Mouse (Mus musculus) kidney, postnatal 10 days (tissue): Measurements from ENCODE around the gene Mical3.

Experiments
- DNase-seq: peaks from one replicate; pipeline ENCODE4 v3.0.0; 2021; ENCODE audit warnings: mixed read lengths

Gene Mical3

DNA sequence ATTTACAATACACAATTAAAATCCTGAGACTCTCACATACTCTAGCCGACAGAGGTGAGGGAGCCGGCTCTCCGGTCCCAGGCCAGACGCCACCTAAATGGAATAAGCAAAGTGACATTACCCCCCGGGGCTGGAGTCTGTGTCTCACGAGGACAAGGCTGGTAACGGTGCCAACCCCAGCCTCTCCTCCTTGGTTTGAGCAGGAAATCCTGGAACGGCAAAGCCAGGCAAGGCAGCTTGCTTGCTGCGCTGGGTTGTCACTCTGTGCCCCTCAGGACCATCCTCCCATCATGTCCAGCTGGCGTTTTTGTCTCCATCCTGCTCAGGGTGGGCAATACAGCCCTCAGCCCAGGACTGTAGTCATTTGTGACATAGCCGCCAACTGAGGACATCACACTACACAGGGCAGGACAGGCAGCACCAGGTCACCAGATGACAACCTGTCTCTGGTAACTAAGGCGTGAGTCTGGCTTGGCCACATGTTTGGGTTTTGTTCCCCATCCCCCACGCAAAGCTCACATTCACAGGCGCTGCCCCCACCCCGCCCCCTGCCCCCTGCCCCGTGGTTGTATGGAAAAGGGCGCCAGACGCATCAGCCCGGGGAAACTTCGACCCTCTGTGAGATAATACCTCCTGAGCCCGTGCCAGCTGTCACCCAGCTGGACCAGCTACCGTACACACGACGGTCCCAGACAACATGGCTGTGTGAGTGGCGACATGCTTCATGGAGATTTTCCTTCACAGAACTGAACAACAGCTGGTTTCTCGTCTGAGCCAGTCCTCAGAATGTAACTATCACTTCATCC is 49.3 kb downstream of the Mical3 start:
- DNase-seq, result no peak

GRCm38 (mm10) chr6:121078175-121078574 is 52.6 kb downstream of the Mical3 start:
- no peak for DNase-seq

DNA sequence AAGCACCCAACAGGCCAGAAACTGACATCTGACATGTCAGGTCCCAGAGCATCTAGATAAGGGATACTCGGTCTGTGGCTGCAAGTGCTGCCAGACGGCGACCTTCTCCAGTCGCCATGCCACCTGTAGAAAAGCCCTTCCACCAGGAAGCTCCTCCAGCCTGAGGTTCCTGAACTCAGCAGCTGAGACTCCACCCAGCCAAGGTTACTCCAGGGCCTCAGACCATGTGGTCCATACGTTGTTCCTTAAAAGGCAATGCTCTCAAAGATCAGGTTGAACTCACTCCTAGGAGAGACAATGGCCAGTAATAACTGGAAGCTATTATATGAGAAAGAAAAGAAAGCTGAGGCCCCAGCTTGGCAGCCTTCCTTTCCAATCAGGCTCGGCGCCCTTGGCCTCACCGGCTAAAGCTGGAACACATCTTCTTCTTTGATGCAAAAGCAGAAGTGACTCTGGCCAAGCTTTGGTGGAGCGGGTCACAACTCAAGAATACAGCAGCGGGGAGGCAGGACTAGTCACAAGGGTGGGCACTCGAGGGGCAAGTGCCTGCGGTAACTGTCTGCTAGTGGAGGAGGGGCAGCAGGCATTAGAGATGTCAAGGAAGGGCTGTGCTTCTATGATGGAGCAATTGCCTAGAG is 53.8 kb downstream of the Mical3 start:
- no peak for DNase-seq

DNA sequence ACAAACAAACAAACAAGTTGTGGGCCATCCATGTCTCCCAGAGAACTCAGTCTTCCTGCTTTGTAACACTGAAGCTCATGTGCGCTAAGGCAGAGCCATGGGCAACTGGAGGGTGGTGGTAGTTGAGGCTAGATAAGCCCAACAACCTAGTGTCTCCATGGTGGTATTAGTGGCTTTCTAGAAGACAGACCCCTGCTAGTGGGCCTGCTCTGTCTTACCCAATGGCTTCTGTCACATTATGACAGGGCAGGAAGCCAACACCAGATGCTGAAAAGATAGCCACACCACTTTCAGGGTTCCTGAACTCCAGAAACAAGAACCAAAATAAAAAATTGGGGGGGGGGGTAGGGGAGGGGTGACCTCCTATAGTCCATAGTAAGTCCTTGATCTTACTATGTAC is 55.0 kb downstream of the Mical3 start:
- no peak for DNase-seq

DNA sequence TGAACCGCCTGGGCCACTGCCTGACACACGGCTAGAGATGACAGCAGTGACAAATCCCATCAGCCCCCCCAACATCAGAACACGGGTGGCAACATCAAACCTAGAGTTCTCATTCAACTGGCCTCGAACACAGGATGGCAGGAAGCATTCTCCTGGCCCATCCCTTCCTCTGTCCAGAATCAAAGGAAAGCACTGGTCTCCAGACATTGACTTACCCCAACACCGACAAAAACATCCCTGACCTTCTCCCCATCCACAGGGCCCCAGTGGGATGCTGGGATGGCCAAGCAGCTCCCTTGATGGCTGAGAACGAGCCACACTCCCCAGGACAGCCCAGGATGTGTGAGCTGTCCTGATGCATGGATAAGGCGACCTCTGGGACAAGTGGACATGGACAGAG is 57.5 kb downstream of the Mical3 start:
- no peak for DNase-seq

DNA sequence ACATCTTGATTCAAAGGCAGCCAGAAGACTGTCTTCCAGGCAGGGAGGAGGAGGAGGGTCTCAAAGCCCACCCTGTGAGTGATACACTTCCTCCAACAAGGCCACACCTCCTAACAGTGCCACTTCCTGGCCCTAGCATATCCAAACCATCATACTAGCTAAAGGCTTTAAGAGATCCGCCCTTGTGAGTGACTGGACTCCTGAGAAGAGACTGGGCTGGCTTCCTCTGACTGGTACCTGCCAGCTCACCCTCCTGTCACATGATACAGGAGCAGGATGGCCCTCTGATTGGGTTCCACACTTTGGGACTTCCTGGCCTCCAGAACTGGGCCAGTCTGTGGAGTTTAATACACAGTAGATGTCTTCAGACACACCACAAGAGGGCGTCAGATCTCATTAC is 58.2 kb downstream of the Mical3 start:
- DNase-seq, result no peak

GRCm38 (mm10) chr6:121070584-121071230 is 60.1 kb downstream of the Mical3 start:
- DNase-seq, result no peak

DNA sequence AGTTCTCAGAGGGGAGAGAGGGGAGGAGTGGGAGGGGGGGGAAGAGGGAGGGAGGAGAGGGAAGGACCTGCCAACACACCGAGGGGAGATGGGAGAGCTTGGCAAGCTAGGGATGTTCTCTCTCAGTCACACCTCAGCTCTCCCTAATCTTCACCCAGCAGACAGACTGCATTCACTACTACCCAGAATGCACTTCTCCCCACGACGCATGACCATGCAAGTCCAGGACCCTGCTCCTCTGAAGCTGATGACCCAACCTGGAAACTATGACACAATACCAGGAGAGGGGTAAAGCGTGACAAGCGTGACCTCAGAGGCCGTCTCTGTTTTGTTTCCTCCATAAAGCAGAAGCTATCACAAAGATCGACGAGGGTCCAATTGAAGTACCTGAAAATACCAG is 61.6 kb downstream of the Mical3 start:
- no peak for DNase-seq

DNA sequence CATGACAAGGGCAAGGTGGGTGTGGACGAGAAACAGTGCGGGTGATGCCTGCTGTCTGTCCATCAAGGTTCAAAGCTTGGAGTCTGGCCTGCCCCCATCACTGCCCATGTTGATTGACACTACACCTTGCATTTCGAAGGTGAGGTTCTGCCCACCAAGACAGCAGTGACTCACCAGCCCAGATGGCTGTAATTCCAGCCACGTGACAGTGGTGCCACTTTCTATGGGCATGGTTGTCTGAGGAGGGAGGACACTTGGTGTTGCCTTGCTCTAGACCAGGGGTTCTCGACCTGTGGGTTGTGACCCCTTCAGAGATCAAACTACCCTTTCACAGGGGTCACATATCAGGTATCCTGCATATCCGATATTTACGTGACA is 62.7 kb downstream of the Mical3 start:
- DNase-seq, result no peak

GRCm38 (mm10) chr6:121067426-121068086 is 63.2 kb downstream of the Mical3 start:
- peak; percentile 74 for DNase-seq

GRCm38 (mm10) chr6:121066761-121067160 is 64.0 kb downstream of the Mical3 start:
- no peak for DNase-seq

- DNase-seq, result peak; percentile 65
These were observed 66.3 kb downstream of the Mical3 start for GRCm38 (mm10) chr6:121064356-121065015.

DNA sequence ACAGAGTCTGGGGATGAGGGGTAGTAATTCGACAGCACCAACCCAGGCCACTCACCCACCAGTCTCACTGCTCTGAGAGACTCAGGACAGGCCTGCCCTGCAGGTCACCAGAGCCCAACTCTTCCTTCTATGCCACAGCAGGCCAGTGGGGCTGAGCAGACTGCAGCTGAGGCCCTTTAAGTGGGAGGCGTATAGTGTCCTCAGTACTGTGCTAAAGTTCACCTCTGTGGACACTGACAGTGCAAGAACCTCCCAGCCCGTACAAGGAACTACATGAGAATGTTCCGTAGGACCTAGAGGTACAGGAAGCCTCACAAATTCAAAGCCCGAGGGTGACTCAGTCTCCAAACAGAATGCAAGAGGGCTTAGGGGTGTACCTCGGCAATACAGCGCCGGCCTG is 67.0 kb downstream of the Mical3 start:
- peak; percentile 50 for DNase-seq

GRCm38 (mm10) chr6:121062891-121063408 is 67.8 kb downstream of the Mical3 start:
- peak; percentile 57 for DNase-seq

DNA sequence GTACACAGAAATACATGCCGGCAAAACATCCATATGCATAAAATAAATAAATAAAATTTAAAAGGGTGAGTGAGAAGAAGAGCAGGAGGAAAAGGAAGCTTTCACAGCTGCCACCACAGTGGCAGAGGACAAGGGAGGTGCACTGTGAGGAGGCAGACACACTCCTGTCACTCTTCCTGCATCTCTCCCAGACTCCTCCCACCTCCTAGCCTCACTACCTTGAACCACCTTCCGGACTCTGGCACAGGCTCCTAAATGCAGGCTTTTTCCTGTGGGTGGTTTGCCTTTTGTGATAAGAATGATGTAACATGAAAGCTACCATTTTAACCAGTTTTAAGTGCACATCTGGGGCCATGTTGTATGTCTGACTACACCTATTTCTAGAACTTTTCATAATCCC is 72.8 kb downstream of the Mical3 start:
- no peak for DNase-seq

- DNase-seq, result no peak
These were observed 73.4 kb downstream of the Mical3 start for GRCm38 (mm10) chr6:121057181-121057956.

- DNase-seq, result no peak
These were observed 75.3 kb downstream of the Mical3 start for GRCm38 (mm10) chr6:121055496-121055895.

DNA sequence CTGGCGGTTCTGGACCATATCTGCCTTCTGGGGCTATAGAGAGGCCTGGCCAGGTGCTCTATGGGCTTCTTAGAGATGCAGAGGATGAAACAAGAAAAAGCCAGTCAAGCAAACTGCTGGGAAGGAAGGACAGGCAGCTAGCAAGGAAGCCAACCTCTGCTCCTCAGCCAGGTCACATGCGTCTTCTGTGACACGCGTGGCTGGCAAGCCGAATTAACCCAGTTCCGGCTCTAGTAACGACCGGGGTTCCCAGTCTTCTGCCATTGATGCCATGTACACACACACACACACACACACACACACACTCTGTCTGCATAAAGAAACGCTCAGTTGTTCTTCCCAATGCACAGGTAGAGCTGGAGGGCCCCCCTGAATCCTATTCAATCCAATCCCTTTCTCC is 75.9 kb downstream of the Mical3 start:
- DNase-seq, result no peak

DNA sequence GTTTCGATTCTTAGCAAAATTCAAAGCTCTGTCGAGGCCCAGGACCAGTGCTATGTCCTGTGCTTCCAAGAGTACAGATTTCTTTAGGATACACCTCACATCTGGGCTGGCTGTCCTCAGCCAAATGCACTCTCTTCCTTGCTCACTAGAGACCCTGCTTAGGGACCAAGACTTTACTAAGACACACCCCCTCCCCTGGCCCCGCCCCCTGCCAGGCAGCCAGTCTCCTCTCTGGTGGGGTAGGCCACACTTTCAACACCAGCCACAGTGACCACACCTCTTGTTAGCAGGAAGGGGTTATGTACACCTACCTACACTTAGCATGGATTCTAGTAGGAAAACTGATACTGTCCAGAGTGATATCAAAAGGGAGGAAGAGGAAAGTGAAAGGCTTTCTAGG is 76.5 kb downstream of the Mical3 start:
- DNase-seq, result no peak

DNA sequence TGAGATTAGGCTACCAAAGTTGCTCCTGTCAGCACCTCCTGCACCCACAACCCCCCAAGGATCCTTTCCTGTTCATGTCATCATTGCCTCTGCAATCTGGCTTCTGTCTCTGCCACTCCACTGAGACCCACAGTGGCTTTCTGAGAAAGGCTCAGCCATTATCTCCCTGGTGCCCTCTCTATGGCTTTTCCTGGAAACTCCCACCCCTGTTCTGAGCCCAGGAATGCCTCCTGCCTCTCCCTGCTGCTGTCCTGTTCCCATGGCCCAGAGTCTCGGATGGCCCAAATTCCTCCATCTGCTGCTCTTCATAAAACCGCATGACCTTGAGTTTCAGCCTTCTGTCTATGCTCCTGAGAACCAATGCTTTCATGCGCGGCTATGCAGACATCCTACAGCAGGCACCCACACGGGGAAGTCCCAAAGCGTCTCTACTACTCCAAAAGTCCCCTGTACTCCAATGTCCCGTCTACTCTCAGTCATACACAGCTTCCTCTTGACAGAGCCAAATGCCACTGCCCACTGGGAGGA is 77.2 kb downstream of the Mical3 start:
- no peak for DNase-seq

GRCm38 (mm10) chr6:121051972-121052629 is 78.7 kb downstream of the Mical3 start:
- no peak for DNase-seq
